Mouse (Mus musculus) erythroblast, embryonic 14.5 days (primary cell): ENCODE measurements around the gene Anapc16. TPM values are rescaled to one million over a fixed set of nuclear protein-coding genes. Genes with fewer than 3 reads are reported as not detected.

Source experiments
- H3K27me3 ChIP-seq: 2 replicates; pipeline ENCODE4 v1.6.1; 2012; ENCODE audit warnings: inconsistent platforms; ENCODE audit not compliant: control insufficient read depth
- H3K36me3 ChIP-seq: 2 replicates; pipeline ENCODE4 v1.6.1; 2012; ENCODE audit warnings: mild to moderate bottlenecking, inconsistent platforms; ENCODE audit not compliant: control insufficient read depth
- H3K4me1 ChIP-seq: 2 replicates; pipeline ENCODE4 v1.6.1; 2012; ENCODE audit warnings: inconsistent platforms; ENCODE audit not compliant: control insufficient read depth
- H3K4me3 ChIP-seq: replicated peaks from 2 replicates; pipeline ENCODE3; 2012; ENCODE audit warnings: moderate library complexity, mild to moderate bottlenecking, inconsistent platforms
- H3K9me3 ChIP-seq: 2 replicates; pipeline ENCODE4 v1.6.1; 2012; ENCODE audit warnings: low read length, inconsistent platforms, mixed read lengths; ENCODE audit not compliant: control insufficient read depth
- GATA1 ChIP-seq: IDR thresholded peaks from 2 replicates; pipeline ENCODE4 v1.6.1; 2012; ENCODE audit warnings: low read length, inconsistent platforms, mixed read lengths
- TAL1 ChIP-seq: IDR thresholded peaks from 3 replicates; pipeline ENCODE4 v1.6.1; 2012; ENCODE audit warnings: low read length, inconsistent platforms, mixed read lengths
- polyA plus RNA-seq: library from polyadenylated mRNA; stranded (reverse); fragments of >175 nt; gene quantifications from 2 replicates; pipeline ENCODE4 v1.2.3, GENCODE M21; 2012

Anapc16 gene
- polyA plus RNA-seq, 1 experiment: 7.5 TPM

DNA sequence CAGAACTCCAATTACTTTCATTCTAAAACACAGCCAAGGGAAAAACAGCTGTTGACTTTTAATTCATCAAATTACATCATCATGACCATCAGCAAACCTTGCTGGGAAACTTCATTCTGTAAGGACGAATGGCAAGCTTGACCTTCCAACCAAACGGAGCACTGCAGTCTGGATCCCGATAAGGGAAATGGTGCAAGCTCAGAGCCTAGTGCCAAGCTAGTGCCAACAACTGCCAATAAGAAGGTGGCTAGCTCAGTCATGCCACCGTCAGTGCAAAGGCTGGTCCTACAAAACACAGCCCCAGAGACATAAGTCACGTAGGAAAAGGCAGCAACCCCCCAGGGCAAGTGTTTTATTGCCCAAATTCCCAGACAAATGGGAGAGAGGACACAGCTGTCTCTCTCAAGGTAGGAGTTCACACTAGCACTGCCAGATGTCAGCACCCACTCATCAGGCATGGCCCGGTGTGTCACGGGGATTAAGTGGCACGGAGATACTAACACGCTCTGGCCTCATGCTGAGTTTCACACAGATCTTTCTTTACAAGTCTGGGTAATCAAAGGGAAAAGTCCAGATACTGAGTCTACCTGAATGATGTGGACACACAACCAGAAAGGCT is 11.6 kb downstream of the Anapc16 start:
- Histone ChIP-seq H3K4me1 (no peaks in the 10 kb centered on the region), H3K36me3 (peaks cover 92% of the 10 kb centered on the region), H3K4me3 (no peak overlapping the region), H3K9me3 (no peaks in the 10 kb centered on the region), H3K27me3 (no peaks in the 10 kb centered on the region)
- TF ChIP-seq TAL1 (no peak), GATA1 (no peak)

DNA sequence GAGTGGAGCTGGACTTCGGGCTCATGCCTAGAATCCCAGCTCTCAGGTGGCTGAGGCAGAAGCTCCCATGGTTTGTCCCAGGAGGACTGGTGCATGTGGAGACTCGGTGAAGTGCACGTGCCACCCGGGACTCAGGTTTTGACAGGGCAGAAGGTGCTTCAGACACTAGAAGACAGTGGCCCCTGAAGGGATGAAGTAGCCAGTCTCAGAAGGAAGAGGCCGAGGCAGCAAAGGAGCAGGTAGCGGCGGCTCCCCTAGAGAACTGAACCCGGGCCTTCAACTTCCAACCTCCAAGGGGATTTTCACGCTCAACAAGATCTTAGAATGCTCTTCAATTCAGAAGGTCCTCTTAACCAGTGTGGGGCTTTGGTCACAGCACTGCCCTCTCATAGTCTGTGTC is 12.5 kb downstream of the Anapc16 start:
- TF ChIP-seq GATA1 (no peak), TAL1 (no peak)

GRCm38 (mm10) chr10:59988036-59988435 is 14.9 kb downstream of the Anapc16 start:
- Histone ChIP-seq H3K27me3 (no peaks in the 10 kb centered on the region), H3K4me3 (no peak overlapping the region), H3K9me3 (no peaks in the 10 kb centered on the region), H3K36me3 (peaks cover 87% of the 10 kb centered on the region), H3K4me1 (no peaks in the 10 kb centered on the region)
- no peak for TF ChIP-seq GATA1
- TF ChIP-seq TAL1: no peak

More for the DNA sequence above, 12.5 kb downstream of the Anapc16 start:
- Histone ChIP-seq H3K9me3 (no peaks in the 10 kb centered on the region), H3K27me3 (no peaks in the 10 kb centered on the region), H3K4me3 (no peak overlapping the region), H3K36me3 (peaks cover 91% of the 10 kb centered on the region), H3K4me1 (no peaks in the 10 kb centered on the region)

DNA sequence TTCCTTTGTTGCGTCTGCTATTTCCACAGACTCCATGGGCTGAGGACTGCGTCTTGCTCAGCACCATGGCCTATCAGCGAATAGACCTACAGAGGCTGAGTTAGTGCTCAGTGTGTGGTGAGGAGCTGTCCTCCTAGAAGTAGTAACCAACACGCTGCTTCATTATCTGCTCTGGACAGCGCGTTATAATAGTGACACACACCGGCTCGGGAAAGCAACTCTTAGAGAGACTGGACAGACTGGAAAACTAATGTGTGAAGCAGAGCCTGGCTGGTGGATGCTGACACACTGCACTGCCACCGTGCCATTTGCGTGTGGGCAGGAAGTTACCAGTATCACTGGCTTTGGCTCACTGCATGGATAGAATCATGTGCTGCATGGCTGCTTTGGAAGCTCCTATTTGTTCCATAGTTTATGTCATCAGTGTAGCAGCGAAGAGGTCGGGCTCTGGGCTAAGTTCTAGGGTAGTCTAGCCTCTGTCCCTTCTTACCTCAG is 20.5 kb downstream of the Anapc16 start:
- H3K27me3 ChIP-seq: no peaks in the 10 kb centered on the region
- no peaks in the 10 kb centered on the region for H3K9me3 ChIP-seq
- H3K4me1 ChIP-seq: 0 out of 2 replicates have a peak, but pooled peaks cover 2% of the 10 kb centered on the region
- H3K36me3 ChIP-seq: peaks cover 31% of the 10 kb centered on the region
- TF ChIP-seq GATA1 (no peak), TAL1 (no peak)
- no peak overlapping the region for H3K4me3 ChIP-seq

- H3K27me3 ChIP-seq: no peaks in the 10 kb centered on the region
- 0 out of 2 replicates have a peak, but pooled peaks cover 2% of the 10 kb centered on the region for H3K4me1 ChIP-seq
- TF ChIP-seq GATA1 (no peak), TAL1 (no peak)
- no peaks in the 10 kb centered on the region for H3K9me3 ChIP-seq
- H3K36me3 ChIP-seq: peaks cover 25% of the 10 kb centered on the region
- no peak overlapping the region for H3K4me3 ChIP-seq
These were observed 21.1 kb downstream of the Anapc16 start for GRCm38 (mm10) chr10:59981792-59982191.

- Histone ChIP-seq H3K27me3 (no peaks in the 10 kb centered on the region), H3K4me1 (0 out of 2 replicates have a peak, but pooled peaks cover 2% of the 10 kb centered on the region), H3K36me3 (peaks cover 22% of the 10 kb centered on the region), H3K9me3 (no peaks in the 10 kb centered on the region), H3K4me3 (no peak overlapping the region)
- TF ChIP-seq TAL1 (no peak), GATA1 (no peak)
These were observed 21.6 kb downstream of the Anapc16 start for GRCm38 (mm10) chr10:59981336-59981735.

DNA sequence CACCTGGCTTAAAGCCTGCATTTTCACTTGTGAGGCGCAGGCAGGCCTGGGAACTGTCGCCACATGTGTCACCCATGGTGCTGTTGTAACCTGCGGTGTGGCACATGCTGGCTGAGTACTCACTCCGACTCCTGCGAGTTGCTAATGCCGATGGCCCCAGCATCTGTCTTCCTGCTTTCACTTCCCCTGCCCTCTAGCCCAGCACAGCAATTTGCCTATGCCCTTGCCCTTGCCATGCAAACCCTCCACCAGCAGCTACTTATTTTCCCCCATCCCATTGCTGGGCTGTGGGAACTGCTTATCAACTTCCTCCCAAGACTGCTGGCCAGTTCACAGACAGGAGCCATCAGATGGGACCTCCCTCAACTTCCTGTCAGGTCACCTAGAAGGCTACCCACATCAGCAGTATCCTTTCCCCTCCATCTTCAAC is 22.1 kb downstream of the Anapc16 start:
- TF ChIP-seq GATA1 (no peak), TAL1 (no peak)
- Histone ChIP-seq H3K9me3 (no peaks in the 10 kb centered on the region), H3K27me3 (no peaks in the 10 kb centered on the region), H3K4me3 (no peak overlapping the region), H3K4me1 (0 out of 2 replicates have a peak, but pooled peaks cover 2% of the 10 kb centered on the region), H3K36me3 (peaks cover 17% of the 10 kb centered on the region)

- no peak overlapping the region for H3K4me3 ChIP-seq
- H3K27me3 ChIP-seq: no peaks in the 10 kb centered on the region
- peaks cover 5% of the 10 kb centered on the region for H3K36me3 ChIP-seq
- TF ChIP-seq TAL1: no peak
- TF ChIP-seq GATA1: no peak
- H3K4me1 ChIP-seq: 0 out of 2 replicates have a peak, but pooled peaks cover 2% of the 10 kb centered on the region
- no peaks in the 10 kb centered on the region for H3K9me3 ChIP-seq
These were observed 23.8 kb downstream of the Anapc16 start for GRCm38 (mm10) chr10:59978873-59979743.

- Histone ChIP-seq H3K4me1 (0 out of 2 replicates have a peak, but pooled peaks cover 2% of the 10 kb centered on the region), H3K27me3 (no peaks in the 10 kb centered on the region), H3K36me3 (peaks cover 1% of the 10 kb centered on the region), H3K9me3 (no peaks in the 10 kb centered on the region), H3K4me3 (no peak overlapping the region)
- TF ChIP-seq TAL1 (no peak), GATA1 (no peak)
These were observed 24.5 kb downstream of the Anapc16 start for GRCm38 (mm10) chr10:59978401-59978800.
